Mouse (Mus musculus): ENCODE measurements around the gene Gm13289. TPM values are rescaled to one million over a fixed set of nuclear protein-coding genes. Genes with fewer than 3 reads are reported as not detected.

The Gm13289 gene
- total RNA-seq, 2 experiments from 2014 or later = not detected

Other genes starting within 250 kb of the Gm13289 start
- not detected for gene Ifna15, start 218.7 kb upstream of the Gm13289 start, total RNA-seq (2021)
- gene Ifna14, start 205.1 kb upstream of the Gm13289 start, total RNA-seq (2021) = not detected
- gene Ifna9, start 184.5 kb upstream of the Gm13289 start, total RNA-seq (2021) = not detected
- not detected for gene Ifna12, start 173.5 kb upstream of the Gm13289 start, total RNA-seq (2021)
- not detected for gene C87499, start 142.5 kb upstream of the Gm13289 start, total RNA-seq (2021)
- gene Ifna13, start 132.5 kb upstream of the Gm13289 start, total RNA-seq (2021) = not detected
- not detected for gene Ifna16, start 100.0 kb upstream of the Gm13289 start, total RNA-seq (2021)
- gene Ifna2, start 93.0 kb upstream of the Gm13289 start, total RNA-seq (2021) = not detected
- not detected for gene Ifnab, start 85.6 kb upstream of the Gm13289 start, total RNA-seq (2021)
- gene Gm26566, start 55.1 kb upstream of the Gm13289 start, total RNA-seq (2021) = under 1 TPM in 1 of 2 experiments, not detected in 1; 0.41 TPM
- 10 to 100 TPM; 51.0 to 57.1 TPM for gene Klhl9, start 54.5 kb upstream of the Gm13289 start, total RNA-seq (2021)
- gene Gm13271, start 22.1 kb upstream of the Gm13289 start, total RNA-seq (2021) = not detected
- gene Gm13283, start 16.8 kb upstream of the Gm13289 start, total RNA-seq (2021) = not detected
- gene Gm13290, start 3.1 kb upstream of the Gm13289 start, total RNA-seq (2021) = not detected
- gene Gm13272, start 2.9 kb downstream of the Gm13289 start, total RNA-seq (2021) = not detected
- not detected for gene Ifnz, start 5.2 kb downstream of the Gm13289 start, total RNA-seq (2021)
- gene Gm13276, start 8.8 kb downstream of the Gm13289 start, total RNA-seq (2021) = not detected
- gene Gm13277, start 11.7 kb downstream of the Gm13289 start, total RNA-seq (2021) = not detected
- not detected for gene Gm13278, start 14.6 kb downstream of the Gm13289 start, total RNA-seq (2021)
- gene Gm13275, start 17.6 kb downstream of the Gm13289 start, total RNA-seq (2021) = not detected
- gene Gm13279, start 20.5 kb downstream of the Gm13289 start, total RNA-seq (2021) = not detected
- gene Gm13285, start 22.7 kb downstream of the Gm13289 start, total RNA-seq (2021) = not detected
- gene Gm13287, start 26.3 kb downstream of the Gm13289 start, total RNA-seq (2021) = not detected
- not detected for gene Gm13288, start 28.6 kb downstream of the Gm13289 start, total RNA-seq (2021)
- gene Ifna7, start 39.3 kb downstream of the Gm13289 start, total RNA-seq (2021) = not detected
- gene Ifna11, start 43.0 kb downstream of the Gm13289 start, total RNA-seq (2021) = not detected
- not detected for gene Ifna6, start 50.5 kb downstream of the Gm13289 start, total RNA-seq (2021)
- not detected for gene Ifna5, start 58.6 kb downstream of the Gm13289 start, total RNA-seq (2021)
- not detected for gene Ifna4, start 64.9 kb downstream of the Gm13289 start, total RNA-seq (2021)
- not detected for gene Ifna1, start 73.2 kb downstream of the Gm13289 start, total RNA-seq (2021)
- not detected for gene Ifne, start 103.3 kb downstream of the Gm13289 start, total RNA-seq (2021)

Measured in gastrocnemius, postnatal 14 days (tissue).